Mouse (Mus musculus) brain, embryonic 14.5 days (tissue): Measurements from ENCODE around the gene Fat1.

Source experiments
- CTCF ChIP-seq: fragments of 200-500 bp; IDR thresholded peaks from 2 replicates; pipeline ENCODE4 v1.5.1; 2012; ENCODE audit warnings: inconsistent platforms, mild to moderate bottlenecking, moderate library complexity, borderline replicate concordance; ENCODE audit not compliant: insufficient read depth, insufficient read length; ENCODE audit errors: extremely low read depth
- POLR2A ChIP-seq: fragments of 200-500 bp; IDR thresholded peaks from 2 replicates; pipeline ENCODE4 v1.6.1; 2012; ENCODE audit warnings: mild to moderate bottlenecking, inconsistent platforms, borderline replicate concordance; ENCODE audit not compliant: poor library complexity, insufficient read depth, insufficient read length, severe bottlenecking; ENCODE audit errors: extremely low read depth

DNA sequence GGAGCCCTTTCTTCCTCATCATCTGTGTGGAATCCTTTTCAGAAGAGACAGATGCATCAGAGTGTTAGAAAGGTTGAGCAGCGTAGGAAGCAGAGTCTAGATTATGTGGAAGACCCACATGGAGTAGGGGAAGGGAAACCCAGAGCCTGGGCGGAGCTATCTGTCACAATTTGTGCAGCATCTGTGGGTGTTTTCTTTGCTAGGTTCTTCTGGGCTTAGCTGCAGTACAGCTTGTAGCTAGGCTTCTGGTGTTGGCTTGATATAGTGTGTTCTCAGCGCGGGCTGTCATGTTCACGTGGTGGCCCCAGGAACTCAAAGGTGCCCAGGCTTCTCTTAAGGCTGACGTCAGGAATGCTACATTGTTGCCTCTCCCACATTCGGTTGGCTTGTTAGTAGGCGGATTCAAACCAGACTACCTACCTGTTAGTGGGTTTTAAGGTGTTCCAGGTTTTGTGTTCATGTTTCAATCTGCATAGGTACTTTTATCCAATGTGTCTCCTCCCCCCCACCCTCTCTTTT is 32.3 kb downstream of the Fat1 start:
- TF ChIP-seq CTCF, result no peak
- no peak for TF ChIP-seq POLR2A
